Mouse (Mus musculus) C2C12 (cell line): ENCODE data around the gene Pax4. TPM values are rescaled to one million over a fixed set of nuclear protein-coding genes. Genes with fewer than 3 reads are reported as not detected.

Experiments used
- H3K27me3 ChIP-seq: one replicate; pipeline ENCODE4 v1.6.1; 2011; ENCODE audit not compliant: control insufficient read depth, insufficient read depth, insufficient read length
- H3K36me3 ChIP-seq: one replicate; pipeline ENCODE4 v1.6.1; 2011; ENCODE audit not compliant: control insufficient read depth, insufficient read depth
- H3K4me3 ChIP-seq: one replicate; pipeline ENCODE4 v1.5.1; 2011; ENCODE audit warnings: mild to moderate bottlenecking, control low read depth; ENCODE audit not compliant: poor library complexity, insufficient read depth, severe bottlenecking
- H3K79me2 ChIP-seq: one replicate; pipeline ENCODE4 v1.6.1; 2011; ENCODE audit not compliant: control insufficient read depth, insufficient read depth
- H3K79me3 ChIP-seq: one replicate; pipeline ENCODE4 v1.6.1; 2011; ENCODE audit warnings: low read depth, control low read depth
- H3ac ChIP-seq: one replicate; pipeline ENCODE3; 2011; ENCODE audit warnings: low read depth; ENCODE audit not compliant: control insufficient read depth, insufficient read length
- CEBPB ChIP-seq: IDR thresholded peaks from one replicate; pipeline ENCODE4 v1.6.1; 2011; ENCODE audit warnings: low read depth, mild to moderate bottlenecking, control low read depth, moderate library complexity
- CTCF ChIP-seq: IDR thresholded peaks from one replicate; pipeline ENCODE4 v1.5.1; 2011; ENCODE audit not compliant: control insufficient read depth, insufficient read depth, insufficient read length
- FOSL1 ChIP-seq: IDR thresholded peaks from one replicate; pipeline ENCODE4 v1.8.0; 2011; ENCODE audit warnings: mild to moderate bottlenecking, low read length; ENCODE audit not compliant: poor library complexity, insufficient read depth, severe bottlenecking
- MAX ChIP-seq: IDR thresholded peaks from one replicate; pipeline ENCODE4 v1.6.1; 2011; ENCODE audit warnings: mild to moderate bottlenecking, control low read depth
- MYOD1 ChIP-seq: IDR thresholded peaks from one replicate; pipeline ENCODE4 v1.6.1; 2011; ENCODE audit warnings: low read depth; ENCODE audit not compliant: control insufficient read depth, insufficient read length
- MYOG ChIP-seq: IDR thresholded peaks from one replicate; pipeline ENCODE4 v1.6.1; 2011; ENCODE audit not compliant: control insufficient read depth, insufficient read length; ENCODE audit errors: extremely low read depth
- USF1 ChIP-seq: IDR thresholded peaks from one replicate; pipeline ENCODE4 v1.6.1; 2011; ENCODE audit warnings: low read depth, mild to moderate bottlenecking, control low read depth, moderate library complexity
- long read RNA-seq, 2 experiments: library from polyadenylated mRNA; unstranded; transcript quantifications; one replicate each; pipeline ENCODE4 v2.0.0; 2019 to 2020
- polyA plus RNA-seq: library from polyadenylated mRNA; unstranded; fragments of >200 nt; fragmentation: generic; extraction: Trizol; gene quantifications from one replicate; pipeline ENCODE4 v1.2.1, GENCODE M21; 2012; ENCODE audit warnings: missing spikeins

The Pax4 gene
- not detected for polyA plus RNA-seq
- long read RNA-seq, experiment 1, result 0 reads
- long read RNA-seq, experiment 2, result 0 reads

GRCm38 (mm10) chr6:28449253-28449652, at the start of gene Pax4:
Pax4 (minus strand) TSS chr6:28449353.
- no peaks in the 10 kb centered on the region for H3K36me3 ChIP-seq
- TF ChIP-seq MAX, result no peak
- TF ChIP-seq CEBPB, result no peak
- TF ChIP-seq MYOG, result no peak
- TF ChIP-seq FOSL1, result no peak
- TF ChIP-seq MYOD1, result no peak
- TF ChIP-seq CTCF, result no peak
- no peak for TF ChIP-seq USF1
- no peaks in the 10 kb centered on the region for H3K79me2 ChIP-seq
- H3K79me3 ChIP-seq, result no peaks in the 10 kb centered on the region
- H3K4me3 ChIP-seq, result no peak within 1 kb of the TSS
- peaks cover 48% of the 10 kb centered on the region for H3K27me3 ChIP-seq
- no peak within 1 kb of the TSS for H3ac ChIP-seq

- Histone ChIP-seq H3K27me3 (no peaks in the 10 kb centered on the region), H3K79me2 (peaks cover 96% of the 10 kb centered on the region), H3K4me3 (no peak overlapping the region), H3ac (no peak overlapping the region), H3K79me3 (peaks cover 77% of the 10 kb centered on the region), H3K36me3 (peaks cover 53% of the 10 kb centered on the region)
- TF ChIP-seq MYOD1 (peak; percentile 91), FOSL1 (no peak)
These were observed 48.7 kb upstream of the Pax4 start for GRCm38 (mm10) chr6:28497837-28498236.

GRCm38 (mm10) chr6:28491198-28491597, 42.0 kb upstream of the Pax4 start:
- Histone ChIP-seq H3K79me2 (peaks cover 97% of the 10 kb centered on the region), H3K36me3 (peaks cover 71% of the 10 kb centered on the region)

GRCm38 (mm10) chr6:28490612-28491011, 41.5 kb upstream of the Pax4 start:
- Histone ChIP-seq H3K27me3 (no peaks in the 10 kb centered on the region), H3K36me3 (peaks cover 75% of the 10 kb centered on the region), H3ac (no peak overlapping the region), H3K4me3 (no peak overlapping the region), H3K79me3 (peaks cover 85% of the 10 kb centered on the region), H3K79me2 (peaks cover 97% of the 10 kb centered on the region)
- TF ChIP-seq CTCF (no peak), CEBPB (no peak), MYOG (no peak)

More at GRCm38 (mm10) chr6:28491198-28491597, 42.0 kb upstream of the Pax4 start:
- Histone ChIP-seq H3K4me3 (no peak overlapping the region), H3ac (no peak overlapping the region), H3K27me3 (no peaks in the 10 kb centered on the region), H3K79me3 (peaks cover 85% of the 10 kb centered on the region)
- no peak for TF ChIP-seq MAX
- no peak for TF ChIP-seq MYOD1
- no peak for TF ChIP-seq USF1
- TF ChIP-seq CEBPB, result no peak
- TF ChIP-seq MYOG, result no peak
- no peak for TF ChIP-seq FOSL1
- no peak for TF ChIP-seq CTCF

GRCm38 (mm10) chr6:28488204-28488851, 39.2 kb upstream of the Pax4 start:
- Histone ChIP-seq H3K79me2 (peaks cover 100% of the 10 kb centered on the region), H3ac (no peak overlapping the region), H3K79me3 (peaks cover 95% of the 10 kb centered on the region), H3K36me3 (peaks cover 78% of the 10 kb centered on the region), H3K27me3 (no peaks in the 10 kb centered on the region), H3K4me3 (no peak overlapping the region)
- no peak for TF ChIP-seq CEBPB
- TF ChIP-seq MYOG, result no peak
- TF ChIP-seq USF1, result no peak
- TF ChIP-seq MAX, result no peak
- no peak for TF ChIP-seq FOSL1
- TF ChIP-seq MYOD1, result no peak
- no peak for TF ChIP-seq CTCF

GRCm38 (mm10) chr6:28486905-28487304, 37.8 kb upstream of the Pax4 start:
- no peak overlapping the region for H3K4me3 ChIP-seq
- peaks cover 100% of the 10 kb centered on the region for H3K79me2 ChIP-seq
- no peak overlapping the region for H3ac ChIP-seq
- TF ChIP-seq CEBPB (peak; percentile 87), USF1 (no peak)
- peaks cover 74% of the 10 kb centered on the region for H3K36me3 ChIP-seq
- H3K79me3 ChIP-seq, result peaks cover 96% of the 10 kb centered on the region
- no peaks in the 10 kb centered on the region for H3K27me3 ChIP-seq
